Mouse (Mus musculus): ENCODE data around the gene Rab3b. TPM values are rescaled to one million over a fixed set of nuclear protein-coding genes. Genes with fewer than 3 reads are reported as not detected.

Gene Rab3b
- polyA plus RNA-seq, 1 experiment from 2014 or later: 17.8 TPM

DNA sequence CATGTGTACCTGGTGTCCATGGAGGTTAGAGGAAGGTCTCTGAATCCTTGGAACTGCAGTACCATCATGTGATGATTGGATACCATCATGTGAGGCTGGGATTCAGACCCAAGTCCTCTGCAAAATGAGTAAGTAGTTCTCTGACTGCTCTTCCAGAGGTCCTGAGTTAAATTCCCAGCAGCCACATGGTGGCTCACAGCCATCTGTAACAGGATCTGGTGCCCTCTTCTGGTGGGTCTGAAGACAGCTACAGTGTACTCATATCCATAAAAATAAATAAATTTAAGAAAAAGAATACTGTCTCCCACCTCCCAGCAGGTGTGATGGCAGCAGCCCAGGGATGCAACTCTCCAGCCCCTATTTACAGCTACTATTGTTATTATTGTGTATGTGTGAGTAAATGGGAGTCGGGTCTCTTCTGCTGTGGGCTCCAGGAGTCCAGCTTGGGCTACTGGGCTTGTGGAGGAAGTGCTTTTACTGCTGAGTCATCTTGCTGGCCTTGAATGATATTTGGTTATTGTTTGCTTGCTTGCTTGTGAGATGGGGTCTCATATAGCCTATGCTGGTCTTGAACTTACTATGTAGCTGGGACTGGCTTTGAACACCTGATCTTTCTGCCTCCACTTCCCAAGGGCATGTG is 108.1 kb downstream of the Rab3b start:
- ATAC-seq (ENCODE audit: low read depth) (no peak), DNase-seq (ENCODE audit: low spot score) (no peak)
- Histone ChIP-seq H3K4me3 (ENCODE audit: low read depth, low read length) (no peak overlapping the region), H3K4me1 (ENCODE audit: control insufficient read depth, insufficient read depth, low read length) (no peaks in the 10 kb centered on the region), H3K9me3 (ENCODE audit: control insufficient read depth, low read length) (no peaks in the 10 kb centered on the region), H3K27me3 (replicated peaks; ENCODE audit: control insufficient read depth, insufficient read depth, low read length) (no peaks in the 10 kb centered on the region), H3K36me3 (ENCODE audit: control insufficient read depth, insufficient read depth, low read length) (no peaks in the 10 kb centered on the region), H3K27ac (replicated peaks; ENCODE audit: low read depth, low read length) (no peak overlapping the region), H3K9ac (ENCODE audit: low read depth, low read length) (no peak overlapping the region), H3K4me2 (ENCODE audit: low read depth, low read length) (no peak overlapping the region)
- WGBS: 89% methylated on average over 1 of the region's 1 CpGs

DNA sequence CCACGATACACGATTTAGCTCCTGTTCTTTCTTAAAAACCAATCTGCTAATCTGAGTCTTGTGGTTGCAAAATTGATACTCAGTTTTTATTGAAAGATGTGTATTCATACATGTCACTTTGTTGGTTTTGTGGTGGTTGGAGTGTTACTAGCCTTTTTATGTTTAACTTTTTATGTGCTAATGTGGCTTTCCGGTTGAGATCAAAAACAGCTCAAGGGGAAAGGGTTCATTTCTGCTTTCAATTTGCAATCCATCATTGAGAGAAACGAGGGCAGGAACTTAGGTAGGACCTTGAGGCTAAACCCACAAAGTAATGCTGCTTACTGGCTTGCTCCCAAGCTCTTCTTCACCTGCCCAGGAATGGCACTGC is 108.6 kb downstream of the Rab3b start:
- Histone ChIP-seq H3K4me3 (ENCODE audit: low read depth, low read length) (no peak overlapping the region), H3K9ac (ENCODE audit: low read depth, low read length) (no peak overlapping the region), H3K4me2 (ENCODE audit: low read depth, low read length) (no peak overlapping the region), H3K4me1 (ENCODE audit: control insufficient read depth, insufficient read depth, low read length) (no peaks in the 10 kb centered on the region), H3K27me3 (replicated peaks; ENCODE audit: control insufficient read depth, insufficient read depth, low read length) (no peaks in the 10 kb centered on the region), H3K9me3 (ENCODE audit: control insufficient read depth, low read length) (no peaks in the 10 kb centered on the region), H3K27ac (replicated peaks; ENCODE audit: low read depth, low read length) (no peak overlapping the region), H3K36me3 (ENCODE audit: control insufficient read depth, insufficient read depth, low read length) (no peaks in the 10 kb centered on the region)
- whole genome bisulfite sequencing: 51% methylated on average over 4 of the region's 4 CpGs
- DNase-seq (ENCODE audit: low spot score): no peak
- ATAC-seq (ENCODE audit: low read depth): no peak

DNA sequence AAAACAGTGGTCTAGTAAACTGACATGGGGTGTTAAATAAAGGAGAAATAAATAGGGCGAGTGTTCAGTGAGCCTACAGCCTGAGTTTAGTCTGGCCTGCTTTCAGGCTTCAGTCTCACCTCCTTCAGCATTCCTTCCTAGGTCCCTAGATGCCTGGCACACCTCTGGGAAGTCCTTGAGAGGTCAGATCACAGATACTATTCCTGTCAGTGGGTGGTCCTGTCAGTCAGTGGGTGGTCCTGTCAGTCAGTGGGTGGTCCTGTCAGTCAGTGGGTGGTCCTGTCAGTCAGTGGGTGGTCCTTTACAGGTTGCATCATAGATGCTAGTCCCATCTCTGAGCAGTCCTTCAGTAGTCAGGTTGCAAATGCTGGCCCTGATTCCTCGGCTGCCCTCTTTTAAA is 110.6 kb downstream of the Rab3b start:
- WGBS: 59% methylated on average over 2 of the region's 2 CpGs
- H3K27ac ChIP-seq (replicated peaks; ENCODE audit: low read depth, low read length): no peak overlapping the region
- H3K27me3 ChIP-seq (replicated peaks; ENCODE audit: control insufficient read depth, insufficient read depth, low read length): no peaks in the 10 kb centered on the region
- no peaks in the 10 kb centered on the region for H3K36me3 ChIP-seq (ENCODE audit: control insufficient read depth, insufficient read depth, low read length)
- ATAC-seq (ENCODE audit: low read depth) (no peak), DNase-seq (ENCODE audit: low spot score) (no peak)
- H3K4me3 ChIP-seq (ENCODE audit: low read depth, low read length): no peak overlapping the region
- H3K9ac ChIP-seq (ENCODE audit: low read depth, low read length): no peak overlapping the region
- no peak overlapping the region for H3K4me2 ChIP-seq (ENCODE audit: low read depth, low read length)
- no peaks in the 10 kb centered on the region for H3K9me3 ChIP-seq (ENCODE audit: control insufficient read depth, low read length)
- no peaks in the 10 kb centered on the region for H3K4me1 ChIP-seq (ENCODE audit: control insufficient read depth, insufficient read depth, low read length)

DNA sequence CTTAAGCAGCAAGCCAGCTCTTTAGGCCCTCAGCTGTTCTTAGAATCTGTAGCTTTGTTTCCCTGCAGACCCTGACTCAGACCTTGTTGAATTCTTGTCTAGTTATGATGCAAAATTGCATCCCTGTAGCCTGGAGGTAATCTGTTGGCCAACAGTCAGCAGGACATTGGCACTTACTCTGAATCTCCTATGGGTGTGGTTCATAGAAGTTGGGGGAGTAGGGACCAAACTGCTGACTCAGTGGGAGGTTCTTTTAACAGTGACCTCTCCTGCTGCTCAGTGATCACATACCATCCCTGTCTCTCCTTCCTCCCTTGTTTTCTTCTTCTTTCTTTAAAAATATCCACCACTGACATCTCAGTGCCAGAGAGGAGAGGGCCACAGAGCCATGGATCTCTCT is 111.2 kb downstream of the Rab3b start:
- Histone ChIP-seq H3K4me1 (ENCODE audit: control insufficient read depth, insufficient read depth, low read length) (no peaks in the 10 kb centered on the region), H3K27ac (replicated peaks; ENCODE audit: low read depth, low read length) (no peak overlapping the region), H3K4me2 (ENCODE audit: low read depth, low read length) (no peak overlapping the region), H3K9me3 (ENCODE audit: control insufficient read depth, low read length) (no peaks in the 10 kb centered on the region), H3K27me3 (replicated peaks; ENCODE audit: control insufficient read depth, insufficient read depth, low read length) (no peaks in the 10 kb centered on the region), H3K36me3 (ENCODE audit: control insufficient read depth, insufficient read depth, low read length) (no peaks in the 10 kb centered on the region), H3K9ac (ENCODE audit: low read depth, low read length) (no peak overlapping the region), H3K4me3 (ENCODE audit: low read depth, low read length) (no peak overlapping the region)
- DNase-seq (ENCODE audit: low spot score) (no peak), ATAC-seq (ENCODE audit: low read depth) (no peak)

DNA sequence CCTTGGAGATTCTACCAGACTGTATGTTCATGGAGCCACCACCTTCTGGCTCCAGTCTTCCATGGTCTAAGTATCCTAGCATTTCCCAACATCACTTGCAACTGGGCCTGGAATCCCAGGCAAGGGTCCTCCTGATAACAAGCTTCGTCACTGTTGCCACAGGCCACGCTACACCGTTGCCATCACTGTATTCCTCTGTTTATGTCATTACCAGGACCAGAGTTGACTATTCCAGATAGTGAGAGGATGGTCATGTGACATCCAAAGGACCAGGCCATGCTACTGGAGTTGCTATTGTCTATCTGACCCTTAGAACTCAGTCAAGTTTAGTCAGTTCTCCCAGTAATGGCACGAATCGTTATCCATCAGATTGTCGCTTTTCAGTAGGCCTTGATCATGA is 111.7 kb downstream of the Rab3b start:
- Histone ChIP-seq H3K4me3 (ENCODE audit: low read depth, low read length) (no peak overlapping the region), H3K9ac (ENCODE audit: low read depth, low read length) (no peak overlapping the region), H3K4me1 (ENCODE audit: control insufficient read depth, insufficient read depth, low read length) (no peaks in the 10 kb centered on the region), H3K9me3 (ENCODE audit: control insufficient read depth, low read length) (no peaks in the 10 kb centered on the region), H3K27ac (replicated peaks; ENCODE audit: low read depth, low read length) (no peak overlapping the region), H3K4me2 (ENCODE audit: low read depth, low read length) (no peak overlapping the region), H3K27me3 (replicated peaks; ENCODE audit: control insufficient read depth, insufficient read depth, low read length) (no peaks in the 10 kb centered on the region), H3K36me3 (ENCODE audit: control insufficient read depth, insufficient read depth, low read length) (no peaks in the 10 kb centered on the region)
- 95% methylated on average over 6 of the region's 6 CpGs for WGBS
- no peak for DNase-seq (ENCODE audit: low spot score)
- no peak for ATAC-seq (ENCODE audit: low read depth)

DNA sequence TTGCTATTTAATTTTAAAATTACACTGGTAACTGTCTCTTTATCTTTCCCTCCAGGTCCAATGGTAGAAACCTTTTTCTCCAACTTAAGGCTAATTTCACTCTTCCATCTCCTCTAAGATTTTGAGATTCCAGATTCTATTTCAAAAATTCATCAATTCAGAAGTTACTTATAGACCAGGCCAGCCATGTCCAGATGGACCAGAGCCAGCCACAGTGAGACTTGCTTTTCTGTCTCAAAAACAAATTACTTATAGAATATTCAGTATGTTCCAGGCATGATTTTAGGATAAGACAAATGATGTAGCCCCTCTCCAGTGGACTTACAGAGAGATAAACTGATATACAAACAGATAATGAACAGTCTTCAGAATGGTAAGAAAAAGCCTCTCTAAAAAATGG is 112.9 kb downstream of the Rab3b start:
- Histone ChIP-seq H3K4me1 (ENCODE audit: control insufficient read depth, insufficient read depth, low read length) (no peaks in the 10 kb centered on the region), H3K9ac (ENCODE audit: low read depth, low read length) (no peak overlapping the region), H3K4me3 (ENCODE audit: low read depth, low read length) (no peak overlapping the region), H3K27me3 (replicated peaks; ENCODE audit: control insufficient read depth, insufficient read depth, low read length) (no peaks in the 10 kb centered on the region), H3K36me3 (ENCODE audit: control insufficient read depth, insufficient read depth, low read length) (no peaks in the 10 kb centered on the region), H3K4me2 (ENCODE audit: low read depth, low read length) (no peak overlapping the region), H3K9me3 (ENCODE audit: control insufficient read depth, low read length) (no peaks in the 10 kb centered on the region), H3K27ac (replicated peaks; ENCODE audit: low read depth, low read length) (no peak overlapping the region)
- DNase-seq (ENCODE audit: low spot score) (no peak), ATAC-seq (ENCODE audit: low read depth) (no peak)

Other genes with a start within 250 kb of the Rab3b start
- gene 3110021N24Rik, start 159.4 kb upstream of the Rab3b start, polyA plus RNA-seq (2014; fragmentation: Nextera tagmentation; extraction: Ambion mirVana): 1.2 and 1.7 TPM in 2 replicates
- 4.6 and 4.7 TPM in 2 replicates for gene Zfyve9, start 98.3 kb upstream of the Rab3b start, polyA plus RNA-seq (2014; fragmentation: Nextera tagmentation; extraction: Ambion mirVana)
- 141 and 158 TPM in 2 replicates for gene Btf3l4, start 45.4 kb upstream of the Rab3b start, polyA plus RNA-seq (2014; fragmentation: Nextera tagmentation; extraction: Ambion mirVana)
- gene Txndc12, start 44.5 kb upstream of the Rab3b start, polyA plus RNA-seq (2014; fragmentation: Nextera tagmentation; extraction: Ambion mirVana): 103 and 107 TPM in 2 replicates
- gene Kti12, start 31.3 kb upstream of the Rab3b start, polyA plus RNA-seq (2014; fragmentation: Nextera tagmentation; extraction: Ambion mirVana): 42.0 and 48.5 TPM in 2 replicates
- 0.54 and 1.1 TPM in 2 replicates for gene A730015C16Rik, start 30.4 kb upstream of the Rab3b start, polyA plus RNA-seq (2014; fragmentation: Nextera tagmentation; extraction: Ambion mirVana)
- gene Nrd1, start 121.6 kb downstream of the Rab3b start, polyA plus RNA-seq (2014; fragmentation: Nextera tagmentation; extraction: Ambion mirVana): 54.3 and 58.1 TPM in 2 replicates

Data from embryonic facial prominence, embryonic 14.5 days (tissue).